29 mouse cellular contexts compared by ENCODE assay signal in genomic region chrX:18166961-18167360, GRCm38 (mm10). TPM values are rescaled to one million over a fixed set of nuclear protein-coding genes. Genes with fewer than 3 reads are reported as not detected.
A peak's percentile ranks its signal among the peaks of the same experiment; 100 is the strongest.
DNase-seq lines count a peak whose midpoint lies in the region; ATAC-seq and TF ChIP-seq lines count a peak whose summit lies in the region.
"Had no signal": no experiment of that assay in that cellular context is flagged by ENCODE, and none has a peak within 500 bp of the region (broad histone marks: within the 10 kb centered on the region; RNA-seq: fewer than 3 reads in every experiment).

No protein-coding gene starts in this region.

- ATAC-seq in liver, embryonic 13.5 days (ENCODE audit: low read depth), result no peak
- no peak for ATAC-seq in heart, embryonic 11.5 days (replicated peaks; ENCODE audit: insufficient number of reproducible peaks, low FRiP score, low TSS enrichment)
- ATAC-seq: CD4-positive, CD25-positive, alpha-beta regulatory T cell, adult 4 months; forebrain, postnatal 0 days; intestine, embryonic 16.5 days; midbrain, embryonic 16.5 days had no signal

- H3K4me1 ChIP-seq in liver, embryonic 13.5 days (replicated peaks), result peaks cover 8% of the 10 kb centered on the region; the same call in 1 of the 2 replicates
- peaks cover 4 to 10% of the 10 kb centered on the region in 2 experiments; a peak in 3 of 4 replicates for H3K4me1 ChIP-seq in MEL (ENCODE audit: control insufficient read depth in 1 of 2, insufficient read depth in 2 of 2, low read length in 2 of 2)
- no peaks in the 10 kb centered on the region for H3K4me1 ChIP-seq in heart, embryonic 11.5 days (ENCODE audit: control insufficient read depth, insufficient read depth, low read length)
- H3K4me1 ChIP-seq: hindbrain, embryonic 15.5 days; limb, embryonic 13.5 days had no signal

- 63% methylated on average over 3 of the region's 3 CpGs for WGBS in liver, embryonic 13.5 days (ENCODE audit: insufficient replicate concordance)
- 85% methylated on average over 3 of the region's 3 CpGs for WGBS in heart, embryonic 11.5 days (ENCODE audit: insufficient replicate concordance)

- H3K79me2 ChIP-seq in MEL (ENCODE audit: control insufficient read depth, insufficient read depth, low read length, poor library complexity), result peaks cover 49% of the 10 kb centered on the region
- peaks cover 85% of the 10 kb centered on the region for H3K79me2 ChIP-seq in myocyte (ENCODE audit: control insufficient read depth, insufficient read depth)

- TF ChIP-seq POLR2A in MEL (IDR thresholded peaks at IDR 0.05; ENCODE audit: control insufficient read depth in 1 of 2, insufficient read depth in 1 of 2, low read depth in 1 of 2, low read length in 2 of 2, poor library complexity in 1 of 2), result no peak
- no peak for TF ChIP-seq POLR2A in myocyte (IDR thresholded peaks at IDR 0.05; ENCODE audit: insufficient read length, low read depth)

- H3K4me3 ChIP-seq in liver, embryonic 13.5 days (replicated peaks), result no peak overlapping the region
- H3K4me3 ChIP-seq in MEL (ENCODE audit: control insufficient read depth in 1 of 2, insufficient read depth in 1 of 2, low read depth in 2 of 2, low read length in 2 of 2), result no peak overlapping the region
- no peak overlapping the region for H3K4me3 ChIP-seq in myocyte
- H3K4me3 ChIP-seq in heart, embryonic 11.5 days (ENCODE audit: low read depth, low read length), result no peak overlapping the region
- H3K4me3 ChIP-seq: hindbrain, embryonic 15.5 days; limb, embryonic 13.5 days had no signal

- DNase-seq in liver, embryonic 13.5 days, result no peak
- DNase-seq in liver (no peak), MEL (ENCODE audit: low read depth, low spot score) (peak; percentile 57)
- peak; percentile 29 for DNase-seq in brain, adult 2 months (ENCODE audit: low read depth, low spot score)
- DNase-seq in left cerebral cortex, postnatal 36 days (ENCODE audit: low spot score in 2 of 2), result no peak
- DNase-seq: adrenal gland, adult 8-10 months; cerebellum, adult 8-10 months; forebrain, postnatal 0 days; kidney, adult 9 months; kidney, postnatal 36 days; layer of hippocampus, postnatal 36 days; lung, adult 2 months; thymus, adult 18-20 months; thymus, postnatal 36 days had no signal

- H3K9me3 ChIP-seq in liver, embryonic 13.5 days (replicated peaks), result no peaks in the 10 kb centered on the region
- no peaks in the 10 kb centered on the region for H3K9me3 ChIP-seq in MEL (replicated peaks; ENCODE audit: insufficient read depth, low read length)
- no peaks in the 10 kb centered on the region for H3K9me3 ChIP-seq in heart, embryonic 11.5 days (replicated peaks; ENCODE audit: control insufficient read depth, low read length)
- H3K9me3 ChIP-seq: hindbrain, embryonic 15.5 days; limb, embryonic 13.5 days had no signal

- peak overlapping the region; percentile 30; the same call in 1 of the 2 replicates for H3K4me2 ChIP-seq in liver, embryonic 13.5 days
- H3K4me2 ChIP-seq in myocyte (ENCODE audit: low read depth), result peak overlapping the region; percentile 36
- H3K4me2 ChIP-seq in heart, embryonic 11.5 days, result no peak overlapping the region
- H3K4me2 ChIP-seq: hindbrain, embryonic 15.5 days; limb, embryonic 13.5 days had no signal

- H3K9ac ChIP-seq in liver, embryonic 13.5 days, result 0 out of 2 replicates have a peak overlapping the region, but pooled peaks have one; percentile 13
- no peak overlapping the region for H3K9ac ChIP-seq in MEL (ENCODE audit: control insufficient read depth, low read depth, low read length, poor library complexity, severe bottlenecking)
- H3K9ac ChIP-seq in heart, embryonic 11.5 days (ENCODE audit: low read depth, low read length), result no peak overlapping the region
- H3K9ac ChIP-seq: forebrain, postnatal 0 days; hindbrain, embryonic 15.5 days; limb, embryonic 13.5 days had no signal

- no peak overlapping the region; the same call in 1 of the 2 replicates for H3K27ac ChIP-seq in liver, embryonic 13.5 days
- no peak overlapping the region for H3K27ac ChIP-seq in MEL (ENCODE audit: control insufficient read depth, low read depth, low read length)
- H3K27ac ChIP-seq in heart, embryonic 11.5 days (ENCODE audit: low read depth, low read length), result no peak overlapping the region
- H3K27ac ChIP-seq: hindbrain, embryonic 15.5 days; limb, embryonic 13.5 days had no signal

- TF ChIP-seq CTCF in MEL (IDR thresholded peaks at IDR 0.05 in 2 of 3, conservative IDR thresholded peaks at IDR 0.05 in 1 of 3; ENCODE audit: control insufficient read depth in 1 of 3, insufficient read depth in 1 of 3, low read depth in 2 of 3, low read length in 3 of 3, poor library complexity in 1 of 3, severe bottlenecking in 1 of 3), result no peak

- H3ac ChIP-seq in myocyte (ENCODE audit: control insufficient read depth, insufficient read length), result no peak overlapping the region

- intact Hi-C loops in left cerebral cortex, postnatal 36 days (cut with DNase I), result no loop called here

- TF ChIP-seq EP300 in MEL (IDR thresholded peaks at IDR 0.05; ENCODE audit: low read depth in 1 of 2, low read length in 2 of 2), result no peak

- H3K27me3 ChIP-seq in liver, embryonic 13.5 days, result no peaks in the 10 kb centered on the region
- no peaks in the 10 kb centered on the region for H3K27me3 ChIP-seq in MEL (ENCODE audit: control insufficient read depth in 1 of 2, insufficient read depth in 2 of 2, low read length in 2 of 2)
- no peaks in the 10 kb centered on the region for H3K27me3 ChIP-seq in myocyte (ENCODE audit: control insufficient read depth, insufficient read depth, insufficient read length)
- no peaks in the 10 kb centered on the region for H3K27me3 ChIP-seq in heart, embryonic 11.5 days (ENCODE audit: control insufficient read depth, insufficient read depth, low read length)
- H3K27me3 ChIP-seq: hindbrain, embryonic 15.5 days; limb, embryonic 13.5 days had no signal

- TF ChIP-seq RAD21 in MEL (IDR thresholded peaks at IDR 0.05; ENCODE audit: low read depth, low read length), result no peak

- no peaks in the 10 kb centered on the region for H3K36me3 ChIP-seq in liver, embryonic 13.5 days
- H3K36me3 ChIP-seq in MEL (ENCODE audit: control insufficient read depth in 1 of 2, insufficient read depth in 2 of 2, low read length in 2 of 2) (peaks cover 6 to 13% of the 10 kb centered on the region in 2 experiments; a peak in 3 of 4 replicates), myocyte (ENCODE audit: control insufficient read depth, insufficient read depth) (no peaks in the 10 kb centered on the region)
- H3K36me3 ChIP-seq in heart, embryonic 11.5 days (ENCODE audit: control insufficient read depth, insufficient read depth, low read length), result no peaks in the 10 kb centered on the region
- H3K36me3 ChIP-seq: hindbrain, embryonic 15.5 days; limb, embryonic 13.5 days had no signal

TF ChIP-seq in MEL, 35 proteins besides CTCF, POLR2A, EP300 and RAD21:
- TF ChIP-seq TBP (IDR thresholded peaks at IDR 0.05; ENCODE audit: low read depth, low read length) (no peak), MYC (IDR thresholded peaks at IDR 0.05; ENCODE audit: low read depth, low read length) (no peak), SMC3 (IDR thresholded peaks at IDR 0.05; ENCODE audit: low read depth, low read length) (no peak)

TF ChIP-seq in myocyte, 11 proteins besides CTCF, POLR2A, EP300 and RAD21:
- TF ChIP-seq MAX (IDR thresholded peaks at IDR 0.05; ENCODE audit: low read depth), result no peak
- no peak for TF ChIP-seq REST (IDR thresholded peaks at IDR 0.05; ENCODE audit: insufficient read depth, insufficient read length)
- TF ChIP-seq TCF12 (IDR thresholded peaks at IDR 0.05; ENCODE audit: insufficient read depth, poor library complexity, severe bottlenecking), result no peak
- TF ChIP-seq CEBPB (IDR thresholded peaks at IDR 0.05; ENCODE audit: insufficient read depth, poor library complexity, severe bottlenecking), result no peak
- no peak for TF ChIP-seq SRF (IDR thresholded peaks at IDR 0.05; ENCODE audit: control insufficient read depth, insufficient read length, low read depth)
- no peak for TF ChIP-seq POLR2AphosphoS2 (IDR thresholded peaks at IDR 0.05; ENCODE audit: insufficient read length, low read depth)
- TF ChIP-seq TCF3 (IDR thresholded peaks at IDR 0.05; ENCODE audit: insufficient read length, low read depth), result no peak
- no peak for TF ChIP-seq E2F4 (IDR thresholded peaks at IDR 0.05; ENCODE audit: insufficient read depth)
- TF ChIP-seq MYOD1 (IDR thresholded peaks at IDR 0.05; ENCODE audit: control insufficient read depth in 1 of 3, insufficient read length in 2 of 3, low read depth in 2 of 3), result no peak

RNA-seq across cellular contexts. Expression of gene Kdm6a, which starts 4.6 kb away (rescaled TPM):
- 11.1 and 18.3 TPM in 2 replicates for polyA plus RNA-seq in liver, embryonic 13.5 days (2015; fragmentation: Nextera tagmentation; extraction: Ambion mirVana)
- 19.6 and 22.9 TPM in 2 replicates for total RNA-seq in MEL (2012; rRNA removed)
- polyA plus RNA-seq in MEL (2012; ENCODE audit: insufficient read depth in 1 of 2, insufficient read length in 2 of 2, low read depth in 1 of 2, low replicate concordance in 2 of 2, missing spikeins in 1 of 2), result 10 to 100 TPM in 1 of 2 experiments, not detected in 1; 20.1 TPM
- 5.7 TPM for polyA plus RNA-seq in myocyte (2012; fragmentation: generic; extraction: Trizol)
- 10 to 100 TPM; 49.1 to 51.0 TPM for total RNA-seq in left cerebral cortex, postnatal 36 days (2021)
- polyA plus RNA-seq in heart, embryonic 11.5 days (2014; fragmentation: Nextera tagmentation; extraction: Ambion mirVana), result 25.1 and 27.2 TPM in 2 replicates

RNA-seq across cellular contexts. Expression of gene Dusp21, which starts 21.3 kb away (rescaled TPM):
- not detected in 2 replicates for polyA plus RNA-seq in liver, embryonic 13.5 days (2015; fragmentation: Nextera tagmentation; extraction: Ambion mirVana)
- not detected in 2 replicates for total RNA-seq in MEL (2012; rRNA removed)
- not detected for polyA plus RNA-seq in MEL (2012; ENCODE audit: insufficient read depth in 1 of 2, insufficient read length in 2 of 2, low read depth in 1 of 2, low replicate concordance in 2 of 2, missing spikeins in 1 of 2)
- not detected for polyA plus RNA-seq in myocyte (2012; fragmentation: generic; extraction: Trizol)
- not detected for total RNA-seq in left cerebral cortex, postnatal 36 days (2021)
- polyA plus RNA-seq in heart, embryonic 11.5 days (2014; fragmentation: Nextera tagmentation; extraction: Ambion mirVana), result not detected in 2 replicates
- total RNA-seq: adrenal gland, adult 8-10 months; forebrain, postnatal 0 days; gastrocnemius, postnatal 4 days; hematopoietic stem cell, adult 5-6 weeks; layer of hippocampus, adult 8-10 months; layer of hippocampus, postnatal 36 days; left cerebral cortex, postnatal 14 days had no signal
- polyA plus RNA-seq: CD4-positive, CD25-positive, alpha-beta regulatory T cell, adult 4 months; forebrain, embryonic 11.5 days; forebrain, postnatal 0 days; heart, embryonic 16.5 days; hindbrain, embryonic 15.5 days; intestine, embryonic 16.5 days; limb, embryonic 13.5 days; lung, adult 2 months; midbrain, embryonic 16.5 days; small intestine, adult 2 months; stomach, embryonic 16.5 days had no signal

Comparison
In these comparisons a context has a peak if more than half of its experiments do, and no peak if none do; other contexts are left out.
1. DNase-seq: peak in MEL (single experiment) and brain, adult 2 months (single experiment); none in liver, embryonic 13.5 days (single experiment), liver (single experiment) and left cerebral cortex, postnatal 36 days (0 of 2).